ENCODE assay signal across 10 mouse cellular contexts in the genomic region with DNA sequence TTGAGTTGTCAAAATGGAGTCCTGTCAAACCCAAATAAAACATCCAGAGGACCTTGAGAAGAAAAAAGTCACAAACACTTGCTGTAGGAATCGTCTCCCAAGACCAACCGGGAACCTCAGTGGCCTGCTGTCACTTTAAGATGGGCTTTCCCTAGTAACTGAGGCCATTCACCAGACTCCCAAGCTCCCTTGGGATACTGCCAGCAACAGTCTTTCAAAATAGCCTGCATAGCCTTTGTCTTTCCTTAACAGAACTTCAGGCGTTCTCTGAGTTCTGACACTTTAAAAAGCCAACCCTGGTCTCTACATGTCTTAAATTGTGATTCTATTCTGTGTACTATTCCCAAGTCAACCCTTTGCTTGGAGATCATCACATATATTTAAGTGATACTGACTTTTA.
DNase-seq lines count a peak whose midpoint lies in the region; ATAC-seq lines count a peak whose summit lies in the region.
"Had no signal": no experiment of that assay in that cellular context is flagged by ENCODE, and none has a peak within 500 bp of the region (broad histone marks: within the 10 kb centered on the region; RNA-seq: fewer than 3 reads in every experiment).

No protein-coding gene starts in this region.

- H3K9me3 ChIP-seq in forebrain, embryonic 13.5 days (replicated peaks), result no peaks in the 10 kb centered on the region
- H3K9me3 ChIP-seq in forebrain, embryonic 12.5 days, result no peaks in the 10 kb centered on the region
- no peaks in the 10 kb centered on the region for H3K9me3 ChIP-seq in midbrain, embryonic 14.5 days (ENCODE audit: control insufficient read depth, low read length)
- no peaks in the 10 kb centered on the region for H3K9me3 ChIP-seq in midbrain, embryonic 15.5 days
- no peaks in the 10 kb centered on the region for H3K9me3 ChIP-seq in heart, embryonic 13.5 days

- H3K9ac ChIP-seq in forebrain, embryonic 13.5 days, result no peak overlapping the region
- no peak overlapping the region for H3K9ac ChIP-seq in forebrain, embryonic 12.5 days
- no peak overlapping the region for H3K9ac ChIP-seq in midbrain, embryonic 14.5 days (replicated peaks; ENCODE audit: low read length)
- no peak overlapping the region for H3K9ac ChIP-seq in midbrain, embryonic 15.5 days
- H3K9ac ChIP-seq in heart, embryonic 13.5 days, result no peak overlapping the region

- WGBS in forebrain, embryonic 13.5 days, result 18% methylated on average over 3 of the region's 3 CpGs
- 50% methylated on average over 3 of the region's 3 CpGs for whole genome bisulfite sequencing in forebrain, embryonic 12.5 days
- WGBS in midbrain, embryonic 14.5 days, result 28% methylated on average over 3 of the region's 3 CpGs
- WGBS in midbrain, embryonic 15.5 days, result 33% methylated on average over 3 of the region's 3 CpGs
- WGBS in heart, embryonic 13.5 days, result 35% methylated on average over 3 of the region's 3 CpGs

- peak overlapping the region; percentile 77; the same call in 1 of the 2 replicates for H3K27ac ChIP-seq in forebrain, embryonic 13.5 days
- H3K27ac ChIP-seq in forebrain, embryonic 12.5 days, result no peak overlapping the region
- no peak overlapping the region for H3K27ac ChIP-seq in midbrain, embryonic 14.5 days (replicated peaks; ENCODE audit: low read depth, low read length)
- no peak overlapping the region for H3K27ac ChIP-seq in midbrain, embryonic 15.5 days
- peak overlapping the region; percentile 56 for H3K27ac ChIP-seq in heart, embryonic 13.5 days (replicated peaks)
- H3K27ac ChIP-seq: macrophage had no signal

- no peaks in the 10 kb centered on the region for H3K27me3 ChIP-seq in forebrain, embryonic 13.5 days
- H3K27me3 ChIP-seq in forebrain, embryonic 12.5 days, result no peaks in the 10 kb centered on the region
- H3K27me3 ChIP-seq in midbrain, embryonic 14.5 days (ENCODE audit: control insufficient read depth, insufficient read depth, low read length), result no peaks in the 10 kb centered on the region
- no peaks in the 10 kb centered on the region for H3K27me3 ChIP-seq in midbrain, embryonic 15.5 days (replicated peaks)
- H3K27me3 ChIP-seq in heart, embryonic 13.5 days (replicated peaks), result no peaks in the 10 kb centered on the region
- H3K27me3 ChIP-seq: CH12.LX had no signal

- ATAC-seq in forebrain, embryonic 13.5 days, result peak; percentile 61; the same call in 1 of the 2 replicates
- no peak for ATAC-seq in forebrain, embryonic 12.5 days (ENCODE audit: low FRiP score)
- no peak for ATAC-seq in midbrain, embryonic 14.5 days (ENCODE audit: low FRiP score, low TSS enrichment)
- ATAC-seq in midbrain, embryonic 15.5 days (replicated peaks), result no peak
- ATAC-seq in heart, embryonic 13.5 days (ENCODE audit: extremely low read depth, insufficient number of reproducible peaks, low FRiP score, low TSS enrichment), result no peak
- ATAC-seq in CD4-positive, CD25-positive, alpha-beta regulatory T cell, adult 4 months, result no peak

- no peak overlapping the region for H3K4me3 ChIP-seq in forebrain, embryonic 13.5 days
- H3K4me3 ChIP-seq in forebrain, embryonic 12.5 days (replicated peaks), result no peak overlapping the region
- H3K4me3 ChIP-seq in midbrain, embryonic 14.5 days (replicated peaks; ENCODE audit: low read depth, low read length), result no peak overlapping the region
- H3K4me3 ChIP-seq in midbrain, embryonic 15.5 days, result no peak overlapping the region
- no peak overlapping the region for H3K4me3 ChIP-seq in heart, embryonic 13.5 days

- peak; percentile 75 for DNase-seq in midbrain, embryonic 14.5 days
- DNase-seq in lung, postnatal 14 days, result peak; percentile 64
- no peak for DNase-seq in urinary bladder, postnatal 10 days (ENCODE audit: low spot score)

- no peak overlapping the region for H3K4me2 ChIP-seq in forebrain, embryonic 13.5 days
- no peak overlapping the region for H3K4me2 ChIP-seq in forebrain, embryonic 12.5 days
- H3K4me2 ChIP-seq in midbrain, embryonic 14.5 days (ENCODE audit: low read length), result no peak overlapping the region
- no peak overlapping the region for H3K4me2 ChIP-seq in midbrain, embryonic 15.5 days
- H3K4me2 ChIP-seq in heart, embryonic 13.5 days, result no peak overlapping the region

- H3K36me3 ChIP-seq in forebrain, embryonic 13.5 days (ENCODE audit: poor library complexity, severe bottlenecking), result no peaks in the 10 kb centered on the region
- no peaks in the 10 kb centered on the region for H3K36me3 ChIP-seq in forebrain, embryonic 12.5 days (replicated peaks)
- H3K36me3 ChIP-seq in midbrain, embryonic 14.5 days (ENCODE audit: control insufficient read depth, insufficient read depth, low read length), result no peaks in the 10 kb centered on the region
- H3K36me3 ChIP-seq in midbrain, embryonic 15.5 days (replicated peaks), result no peaks in the 10 kb centered on the region
- no peaks in the 10 kb centered on the region for H3K36me3 ChIP-seq in heart, embryonic 13.5 days

- peaks cover 19% of the 10 kb centered on the region for H3K4me1 ChIP-seq in forebrain, embryonic 13.5 days
- H3K4me1 ChIP-seq in forebrain, embryonic 12.5 days, result peaks cover 11% of the 10 kb centered on the region; the same call in 1 of the 2 replicates
- no peaks in the 10 kb centered on the region for H3K4me1 ChIP-seq in midbrain, embryonic 14.5 days (ENCODE audit: control insufficient read depth, insufficient read depth, low read length)
- H3K4me1 ChIP-seq in midbrain, embryonic 15.5 days, result no peaks in the 10 kb centered on the region
- peaks cover 14% of the 10 kb centered on the region for H3K4me1 ChIP-seq in heart, embryonic 13.5 days

Comparison
In these comparisons a context has a peak if more than half of its experiments do, and no peak if none do; other contexts are left out.
1. H3K27ac ChIP-seq: peak in forebrain, embryonic 13.5 days (single experiment) and heart, embryonic 13.5 days (single experiment); none in forebrain, embryonic 12.5 days (single experiment), midbrain, embryonic 14.5 days (single experiment) and midbrain, embryonic 15.5 days (single experiment).